Mouse (Mus musculus): ENCODE data around the gene Ccdc120.

The Ccdc120 gene

DNA sequence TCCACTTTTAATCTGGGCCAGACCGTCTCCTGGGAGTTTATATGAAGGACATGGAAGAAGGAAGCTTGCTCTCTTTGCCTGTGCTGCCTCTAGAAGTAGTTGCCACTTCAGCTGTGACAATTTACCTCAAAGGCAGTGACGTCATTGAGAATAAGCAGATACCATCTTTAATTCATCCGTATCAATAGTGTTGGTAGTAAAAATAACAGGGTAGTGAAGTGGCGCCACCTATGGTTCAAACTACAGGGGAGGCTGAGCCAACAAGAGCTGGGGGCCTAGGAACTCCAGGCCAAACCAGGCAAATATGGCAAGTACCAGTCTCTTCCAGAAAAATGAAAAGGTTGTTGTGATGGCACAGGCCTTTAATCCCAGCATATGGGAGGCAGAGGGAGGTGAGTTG is 57.8 kb downstream of the Ccdc120 start:
- DNase-seq (ENCODE audit: low spot score): no peak

DNA sequence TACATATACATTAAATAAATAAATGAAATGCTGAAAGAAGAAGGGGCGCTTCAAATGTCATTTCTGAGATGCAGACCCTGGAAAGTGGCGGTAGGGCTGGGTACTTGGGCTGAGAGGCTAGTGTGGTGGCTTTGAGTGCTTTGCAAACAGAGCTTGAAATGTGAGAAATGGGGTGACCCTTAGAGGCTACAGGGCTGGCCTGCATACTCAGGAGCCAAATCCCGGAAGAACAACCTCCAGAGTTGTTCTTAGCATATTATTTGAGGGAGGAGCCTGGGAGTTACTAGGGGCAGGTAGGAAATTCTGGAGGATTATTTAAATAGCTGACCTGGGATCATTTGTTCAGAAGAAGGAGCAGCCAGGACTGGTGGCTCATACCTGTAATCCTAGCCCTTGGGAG is 60.2 kb downstream of the Ccdc120 start:
- no peak for DNase-seq (ENCODE audit: low spot score)

DNA sequence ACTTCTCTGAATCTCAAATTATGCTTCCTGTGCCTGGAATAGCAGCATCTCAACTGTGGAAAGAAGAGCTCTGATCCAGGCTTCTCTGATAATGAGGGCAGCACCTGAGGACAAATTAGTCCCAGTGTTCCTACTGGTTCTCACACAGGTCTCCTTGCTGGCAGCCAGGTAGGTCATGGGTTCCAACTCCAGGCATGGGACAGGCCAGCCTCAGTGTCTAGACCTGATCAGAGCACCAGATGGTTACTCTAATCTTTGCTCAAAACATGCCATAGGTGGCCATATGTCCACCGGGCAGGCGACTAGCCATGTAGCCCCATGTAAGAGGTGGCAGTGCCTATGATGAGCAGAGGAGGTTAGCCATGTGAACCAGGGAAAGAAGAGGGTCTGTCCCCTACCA is 62.4 kb downstream of the Ccdc120 start:
- no peak for DNase-seq (ENCODE audit: low spot score)
